Mouse (Mus musculus): ENCODE results near the gene H2afx.
"Not testable (repeated sequence)": the region's sequence is repeated elsewhere in the genome, so short reads cannot be mapped to it uniquely, and the experiment has no call there.

DNA sequence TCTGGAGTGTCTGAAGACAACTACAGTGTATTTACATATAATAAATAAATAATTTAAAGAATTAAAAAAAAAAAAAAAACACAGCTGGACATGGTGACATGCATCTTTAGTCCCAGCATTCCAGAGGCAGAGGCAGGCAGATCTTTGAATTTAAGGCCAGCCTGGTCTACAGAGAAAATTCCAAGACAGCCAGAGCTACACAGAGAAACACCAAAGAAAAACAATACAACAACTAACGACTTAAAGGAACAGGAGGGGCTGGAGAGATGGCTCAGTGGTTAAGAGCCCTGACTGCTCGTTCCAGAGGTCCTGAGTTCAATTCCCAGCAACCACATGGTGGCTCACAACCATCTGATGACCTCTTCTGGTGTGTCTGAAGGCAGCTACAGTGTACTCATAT lies 42.8 kb downstream of the H2afx start:
- TF ChIP-seq MAFK (IDR thresholded peaks at IDR 0.05; ENCODE audit: insufficient read depth, low read depth, low read length); ZNF384 (IDR thresholded peaks at IDR 0.05; ENCODE audit: low read depth, low read length); CHD2 (IDR thresholded peaks at IDR 0.05; ENCODE audit: low read depth, low read length): not testable (repeated sequence)
